ENCODE assay signal across 16 mouse cellular contexts in genomic region chr11:38067682-38068081, GRCm38 (mm10).
DNase-seq lines count a peak whose midpoint lies in the region; ATAC-seq lines count a peak whose summit lies in the region.
"Had no signal": no experiment of that assay in that cellular context is flagged by ENCODE, and none has a peak within 500 bp of the region (broad histone marks: within the 10 kb centered on the region; RNA-seq: fewer than 3 reads in every experiment).

No protein-coding gene starts in this region.

- no peaks in the 10 kb centered on the region for H3K4me1 ChIP-seq in neural tube, embryonic 14.5 days (ENCODE audit: control insufficient read depth, insufficient read depth, low read length)
- H3K4me1 ChIP-seq: embryonic facial prominence, embryonic 13.5 days; liver, embryonic 13.5 days had no signal

- no peak overlapping the region for H3K27ac ChIP-seq in neural tube, embryonic 14.5 days (ENCODE audit: low read depth, low read length)
- H3K27ac ChIP-seq: embryonic facial prominence, embryonic 13.5 days; kidney, postnatal 0 days; liver, embryonic 13.5 days had no signal

- no peaks in the 10 kb centered on the region for H3K27me3 ChIP-seq in neural tube, embryonic 14.5 days (ENCODE audit: control insufficient read depth, insufficient read depth, low read length)
- H3K27me3 ChIP-seq: embryonic facial prominence, embryonic 13.5 days; liver, embryonic 13.5 days had no signal

- H3K9me3 ChIP-seq in neural tube, embryonic 14.5 days (ENCODE audit: control insufficient read depth, low read length), result no peaks in the 10 kb centered on the region
- H3K9me3 ChIP-seq: embryonic facial prominence, embryonic 13.5 days; G1E; liver, embryonic 13.5 days had no signal

- no peak overlapping the region for H3K9ac ChIP-seq in neural tube, embryonic 14.5 days (replicated peaks; ENCODE audit: low read depth, low read length)
- H3K9ac ChIP-seq: embryonic facial prominence, embryonic 13.5 days; liver, embryonic 13.5 days had no signal

- WGBS in neural tube, embryonic 14.5 days, result 21% methylated on average over 1 of the region's 1 CpGs

- ATAC-seq in neural tube, embryonic 14.5 days (ENCODE audit: low read depth), result 0 out of 2 replicates have a peak, but pooled peaks have one; percentile 49

- no peak overlapping the region for H3K4me3 ChIP-seq in neural tube, embryonic 14.5 days (ENCODE audit: low read depth, low read length)
- H3K4me3 ChIP-seq: embryonic facial prominence, embryonic 13.5 days; liver, embryonic 13.5 days had no signal

- no peaks in the 10 kb centered on the region for H3K36me3 ChIP-seq in neural tube, embryonic 14.5 days (ENCODE audit: control insufficient read depth, insufficient read depth, low read length)
- H3K36me3 ChIP-seq: embryonic facial prominence, embryonic 13.5 days; G1E; liver, embryonic 13.5 days had no signal

- no peak overlapping the region for H3K4me2 ChIP-seq in neural tube, embryonic 14.5 days (ENCODE audit: low read depth, low read length)
- H3K4me2 ChIP-seq: embryonic facial prominence, embryonic 13.5 days; liver, embryonic 13.5 days had no signal

- peak; percentile 7 for DNase-seq in cerebellum, adult 9-11 months
- DNase-seq in cerebellum, adult 11 months, result no peak
- DNase-seq in left cerebral cortex, adult 11 months (ENCODE audit: low spot score), result peak; percentile 36
- no peak for DNase-seq in left cerebral cortex, postnatal 14 days (ENCODE audit: low spot score in 2 of 2)
- DNase-seq in embryo, embryonic 11 days, result peak; percentile 32
- DNase-seq in testis, postnatal 10 days (ENCODE audit: low spot score), result no peak
- no peak for DNase-seq in right cerebral cortex, postnatal 10 days (ENCODE audit: low spot score in 2 of 2)
- DNase-seq: adrenal gland, postnatal 10 days; gastrocnemius, postnatal 10 days; liver, embryonic 13.5 days; lung, postnatal 14 days; thymus, adult 2 months had no signal

- intact Hi-C loops in left cerebral cortex, postnatal 14 days (cut with DNase I), result no loop called here

Comparison
In these comparisons a context has a peak if more than half of its experiments do, and no peak if none do; other contexts are left out.
1. DNase-seq: peak in cerebellum, adult 9-11 months (single experiment), left cerebral cortex, adult 11 months (single experiment) and embryo, embryonic 11 days (single experiment); none in cerebellum, adult 11 months (single experiment), left cerebral cortex, postnatal 14 days (0 of 2), testis, postnatal 10 days (single experiment) and right cerebral cortex, postnatal 10 days (0 of 2).